Mouse (Mus musculus): ENCODE results near the gene Slc8b1. TPM values are rescaled to one million over a fixed set of nuclear protein-coding genes. Genes with fewer than 3 reads are reported as not detected.

Gene Slc8b1
- polyA plus RNA-seq, 1 experiment from 2014 or later = 3.1 TPM

DNA sequence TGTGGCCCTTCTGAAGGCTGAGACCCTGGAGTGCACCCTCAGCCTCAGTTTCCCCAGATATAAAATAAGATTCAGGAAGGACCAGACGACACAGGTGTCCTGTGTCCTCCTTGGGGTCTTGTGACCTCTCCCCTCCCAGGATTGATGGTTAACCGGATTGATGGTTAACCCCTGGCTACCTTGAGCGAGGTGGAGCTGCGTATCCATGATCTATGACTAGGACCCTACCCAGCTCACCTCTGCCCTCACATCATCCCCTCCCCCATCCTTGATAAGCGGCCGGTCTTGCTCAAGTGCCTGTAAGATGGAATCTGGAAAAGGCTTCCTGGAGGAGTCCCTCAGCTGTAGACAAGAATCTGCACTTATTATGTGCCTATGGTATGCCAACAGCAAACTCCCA is 42.1 kb upstream of the Slc8b1 start:
- Histone ChIP-seq H3K9me3 (ENCODE audit: control insufficient read depth, low read length) (peaks cover 5% of the 10 kb centered on the region; the same call in 1 of the 2 replicates), H3K27me3 (ENCODE audit: control insufficient read depth, insufficient read depth, low read length) (peaks cover 3% of the 10 kb centered on the region; the same call in 1 of the 2 replicates), H3K4me2 (ENCODE audit: low read length) (no peak overlapping the region), H3K4me3 (ENCODE audit: control insufficient read depth in 1 of 2, insufficient read depth in 1 of 2, low read depth in 1 of 2, low read length in 2 of 2) (no peak overlapping the region), H3K9ac (ENCODE audit: low read length) (no peak overlapping the region), H3K4me1 (ENCODE audit: control insufficient read depth in 2 of 2, insufficient read depth in 2 of 2, low read length in 2 of 2) (peaks cover 3 to 5% of the 10 kb centered on the region in 2 experiments; a peak in 1 of 4 replicates), H3K36me3 (ENCODE audit: control insufficient read depth, insufficient read depth, low read length) (no peaks in the 10 kb centered on the region), H3K27ac (replicated peaks in 1 of 2; ENCODE audit: control insufficient read depth in 1 of 2, insufficient read depth in 1 of 2, low read depth in 2 of 2, low read length in 2 of 2) (no peak overlapping the region)
- ATAC-seq (ENCODE audit: insufficient number of reproducible peaks, insufficient read depth, low FRiP score, low read depth) = no peak
- 68% methylated on average over 6 of the region's 6 CpGs for WGBS

DNA sequence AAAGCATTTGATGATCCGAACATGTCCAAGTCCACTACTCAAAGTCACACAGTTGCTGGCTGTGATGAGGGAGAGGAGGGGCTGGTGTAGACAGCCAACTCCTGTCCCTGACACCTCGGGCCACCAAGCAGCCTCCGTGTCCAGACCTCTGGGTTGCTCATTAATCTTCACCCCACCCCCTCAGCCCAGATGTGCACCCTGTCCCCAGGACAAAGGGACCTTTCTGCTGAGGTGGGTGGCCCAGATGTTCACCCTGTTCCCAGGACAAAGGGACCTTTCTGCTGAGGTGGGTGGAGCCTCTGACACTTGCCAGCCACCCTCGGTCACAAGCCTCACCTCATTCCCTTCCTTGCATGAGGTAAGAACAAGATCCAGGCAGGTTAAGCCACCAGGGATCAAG is 39.4 kb upstream of the Slc8b1 start:
- Histone ChIP-seq H3K4me2 (ENCODE audit: low read length) (no peak overlapping the region), H3K27ac (replicated peaks in 1 of 2; ENCODE audit: control insufficient read depth in 1 of 2, insufficient read depth in 1 of 2, low read depth in 2 of 2, low read length in 2 of 2) (no peak overlapping the region), H3K9me3 (ENCODE audit: control insufficient read depth, low read length) (no peaks in the 10 kb centered on the region), H3K27me3 (ENCODE audit: control insufficient read depth, insufficient read depth, low read length) (peaks cover 10% of the 10 kb centered on the region), H3K4me3 (ENCODE audit: control insufficient read depth in 1 of 2, insufficient read depth in 1 of 2, low read depth in 1 of 2, low read length in 2 of 2) (no peak overlapping the region), H3K36me3 (ENCODE audit: control insufficient read depth, insufficient read depth, low read length) (no peaks in the 10 kb centered on the region), H3K4me1 (ENCODE audit: control insufficient read depth in 2 of 2, insufficient read depth in 2 of 2, low read length in 2 of 2) (peaks cover 6 to 7% of the 10 kb centered on the region in 2 experiments; a peak in 2 of 4 replicates), H3K9ac (ENCODE audit: low read length) (no peak overlapping the region)
- no peak for ATAC-seq (ENCODE audit: insufficient number of reproducible peaks, insufficient read depth, low FRiP score, low read depth)
- whole genome bisulfite sequencing = 52% methylated on average over 4 of the region's 4 CpGs

DNA sequence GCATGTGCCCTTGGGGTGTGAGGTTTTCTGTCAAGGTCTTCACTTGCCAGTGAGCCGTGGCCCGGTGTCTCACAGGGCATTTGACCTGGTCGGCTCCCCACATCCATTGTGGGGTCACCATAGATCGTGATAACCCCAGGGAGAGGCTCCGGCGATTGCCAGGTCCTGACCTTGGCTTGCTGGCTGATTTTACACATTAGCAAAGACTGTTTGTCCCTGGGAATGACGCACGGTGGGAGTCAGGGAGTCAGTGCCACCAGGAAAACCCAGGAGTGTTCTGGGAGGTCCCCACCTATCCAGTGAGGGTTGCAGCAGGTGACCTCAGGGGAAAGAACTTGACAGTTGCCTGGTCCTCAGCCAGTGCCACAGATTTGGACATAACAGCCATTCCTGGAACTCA is 38.2 kb upstream of the Slc8b1 start, which contains the start of gene Sdsl:
Sdsl (minus strand) TSS at position 41 of the 400 bp plus-strand sequence.
- WGBS = 63% methylated on average over 8 of the region's 8 CpGs
- no peak within 1 kb of the TSS for H3K9ac ChIP-seq (ENCODE audit: low read length)
- H3K36me3 ChIP-seq (ENCODE audit: control insufficient read depth, insufficient read depth, low read length) = no peaks in the 10 kb centered on the region
- H3K4me3 ChIP-seq (ENCODE audit: control insufficient read depth in 1 of 2, insufficient read depth in 1 of 2, low read depth in 1 of 2, low read length in 2 of 2) = no peak within 1 kb of the TSS
- H3K27ac ChIP-seq (replicated peaks in 1 of 2; ENCODE audit: control insufficient read depth in 1 of 2, insufficient read depth in 1 of 2, low read depth in 2 of 2, low read length in 2 of 2) = no peak within 1 kb of the TSS
- H3K27me3 ChIP-seq (ENCODE audit: control insufficient read depth, insufficient read depth, low read length) = peaks cover 10% of the 10 kb centered on the region
- no peaks in the 10 kb centered on the region for H3K9me3 ChIP-seq (ENCODE audit: control insufficient read depth, low read length)
- no peak for ATAC-seq (ENCODE audit: insufficient number of reproducible peaks, insufficient read depth, low FRiP score, low read depth)
- H3K4me1 ChIP-seq (ENCODE audit: control insufficient read depth in 2 of 2, insufficient read depth in 2 of 2, low read length in 2 of 2) = peaks cover 2 to 4% of the 10 kb centered on the region in 2 experiments; a peak in 2 of 4 replicates
- H3K4me2 ChIP-seq (ENCODE audit: low read length) = no peak within 1 kb of the TSS

DNA sequence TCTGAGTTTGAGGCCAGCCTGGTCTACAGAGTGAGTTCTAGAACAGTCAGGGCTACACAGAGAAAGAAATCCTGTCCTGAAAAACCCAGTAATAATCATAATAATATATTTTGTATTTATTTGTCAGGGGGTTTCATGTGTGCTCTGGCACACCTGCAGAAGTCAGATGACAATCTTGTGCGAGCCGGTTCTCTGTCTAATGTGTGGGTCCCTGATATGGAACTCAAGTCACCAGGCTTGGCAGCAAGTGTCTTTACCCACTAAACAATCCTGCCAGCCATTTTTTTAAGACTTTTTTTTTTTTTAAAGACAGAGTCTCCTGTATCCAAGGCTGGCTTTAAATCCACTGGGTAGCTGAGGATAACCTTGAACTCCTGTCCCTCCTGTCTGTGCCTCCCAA is 37.6 kb upstream of the Slc8b1 start:
- Histone ChIP-seq H3K36me3 (ENCODE audit: control insufficient read depth, insufficient read depth, low read length) (no peaks in the 10 kb centered on the region), H3K4me3 (ENCODE audit: control insufficient read depth in 1 of 2, insufficient read depth in 1 of 2, low read depth in 1 of 2, low read length in 2 of 2) (no peak overlapping the region), H3K27me3 (ENCODE audit: control insufficient read depth, insufficient read depth, low read length) (peaks cover 10% of the 10 kb centered on the region), H3K4me2 (ENCODE audit: low read length) (no peak overlapping the region), H3K27ac (replicated peaks in 1 of 2; ENCODE audit: control insufficient read depth in 1 of 2, insufficient read depth in 1 of 2, low read depth in 2 of 2, low read length in 2 of 2) (no peak overlapping the region), H3K9me3 (ENCODE audit: control insufficient read depth, low read length) (no peaks in the 10 kb centered on the region), H3K4me1 (ENCODE audit: control insufficient read depth in 2 of 2, insufficient read depth in 2 of 2, low read length in 2 of 2) (peaks cover 2 to 4% of the 10 kb centered on the region in 2 experiments; a peak in 2 of 4 replicates), H3K9ac (ENCODE audit: low read length) (no peak overlapping the region)
- 91% methylated on average over 2 of the region's 2 CpGs for WGBS
- ATAC-seq (ENCODE audit: insufficient number of reproducible peaks, insufficient read depth, low FRiP score, low read depth) = no peak

DNA sequence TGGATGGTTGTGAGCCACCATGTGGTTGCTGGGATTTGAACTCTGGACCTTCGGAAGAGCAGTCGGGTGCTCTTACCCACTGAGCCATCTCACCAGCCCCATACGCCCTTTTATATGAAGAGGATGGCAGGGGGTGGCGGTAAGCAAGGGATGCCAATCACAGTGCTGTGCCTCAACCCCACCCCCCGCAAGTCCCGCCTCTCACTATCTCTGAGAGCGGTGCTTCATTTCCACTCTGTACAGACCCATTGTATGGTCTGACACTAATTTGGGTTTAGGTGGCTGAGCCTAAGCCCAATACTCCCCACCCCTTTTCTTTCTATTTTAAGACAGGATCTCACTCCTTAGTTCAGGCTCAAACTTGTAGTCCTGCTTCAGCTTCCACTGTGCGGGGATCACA is 35.1 kb upstream of the Slc8b1 start:
- Histone ChIP-seq H3K4me1 (ENCODE audit: control insufficient read depth in 2 of 2, insufficient read depth in 2 of 2, low read length in 2 of 2) (peaks cover 2 to 4% of the 10 kb centered on the region in 2 experiments; a peak in 2 of 4 replicates), H3K36me3 (ENCODE audit: control insufficient read depth, insufficient read depth, low read length) (no peaks in the 10 kb centered on the region), H3K4me3 (ENCODE audit: control insufficient read depth in 1 of 2, insufficient read depth in 1 of 2, low read depth in 1 of 2, low read length in 2 of 2) (no peak overlapping the region), H3K9me3 (ENCODE audit: control insufficient read depth, low read length) (no peaks in the 10 kb centered on the region), H3K27me3 (ENCODE audit: control insufficient read depth, insufficient read depth, low read length) (peaks cover 10% of the 10 kb centered on the region), H3K4me2 (ENCODE audit: low read length) (peak overlapping the region; percentile 49), H3K9ac (ENCODE audit: low read length) (0 out of 2 replicates have a peak overlapping the region, but pooled peaks have one; percentile 8), H3K27ac (replicated peaks in 1 of 2; ENCODE audit: control insufficient read depth in 1 of 2, insufficient read depth in 1 of 2, low read depth in 2 of 2, low read length in 2 of 2) (no peak overlapping the region)
- no peak for ATAC-seq (ENCODE audit: insufficient number of reproducible peaks, insufficient read depth, low FRiP score, low read depth)
- whole genome bisulfite sequencing = 58% methylated on average over 8 of the region's 8 CpGs

DNA sequence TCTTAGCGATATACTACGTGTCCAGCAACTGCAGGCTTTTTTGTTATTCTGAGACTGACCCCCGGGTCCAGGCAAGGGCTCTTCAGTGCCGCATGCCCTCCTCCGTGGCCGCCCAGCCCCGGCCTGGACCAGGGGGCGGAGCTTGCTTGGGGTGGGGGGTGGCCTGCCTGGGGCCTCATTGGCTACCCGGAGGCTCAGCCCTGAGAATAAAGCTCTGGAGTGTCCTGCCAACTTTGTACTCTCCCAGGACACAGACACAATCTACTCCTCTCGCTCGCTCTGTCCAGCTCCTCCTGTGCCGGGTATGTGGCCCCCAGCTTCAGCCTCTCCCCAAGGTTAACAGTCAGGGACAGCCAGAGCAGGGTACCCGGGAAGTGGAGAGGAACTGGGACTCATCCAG is 34.7 kb upstream of the Slc8b1 start, which contains the start of gene Sds:
Sds (plus strand) TSS at position 231 of the 400 bp plus-strand sequence.
- 0 out of 2 replicates have a peak within 1 kb of the TSS, but pooled peaks have one; percentile 8 for H3K9ac ChIP-seq (ENCODE audit: low read length)
- no peak for ATAC-seq (ENCODE audit: insufficient number of reproducible peaks, insufficient read depth, low FRiP score, low read depth)
- peaks cover 2 to 4% of the 10 kb centered on the region in 2 experiments; a peak in 2 of 4 replicates for H3K4me1 ChIP-seq (ENCODE audit: control insufficient read depth in 2 of 2, insufficient read depth in 2 of 2, low read length in 2 of 2)
- H3K4me2 ChIP-seq (ENCODE audit: low read length) = peak within 1 kb of the TSS; percentile 49
- H3K27ac ChIP-seq (replicated peaks in 1 of 2; ENCODE audit: control insufficient read depth in 1 of 2, insufficient read depth in 1 of 2, low read depth in 2 of 2, low read length in 2 of 2) = no peak within 1 kb of the TSS
- 10% methylated on average over 13 of the region's 13 CpGs for WGBS
- H3K36me3 ChIP-seq (ENCODE audit: control insufficient read depth, insufficient read depth, low read length) = no peaks in the 10 kb centered on the region
- peaks cover 10% of the 10 kb centered on the region for H3K27me3 ChIP-seq (ENCODE audit: control insufficient read depth, insufficient read depth, low read length)
- H3K4me3 ChIP-seq (ENCODE audit: control insufficient read depth in 1 of 2, insufficient read depth in 1 of 2, low read depth in 1 of 2, low read length in 2 of 2) = no peak within 1 kb of the TSS
- H3K9me3 ChIP-seq (ENCODE audit: control insufficient read depth, low read length) = no peaks in the 10 kb centered on the region

DNA sequence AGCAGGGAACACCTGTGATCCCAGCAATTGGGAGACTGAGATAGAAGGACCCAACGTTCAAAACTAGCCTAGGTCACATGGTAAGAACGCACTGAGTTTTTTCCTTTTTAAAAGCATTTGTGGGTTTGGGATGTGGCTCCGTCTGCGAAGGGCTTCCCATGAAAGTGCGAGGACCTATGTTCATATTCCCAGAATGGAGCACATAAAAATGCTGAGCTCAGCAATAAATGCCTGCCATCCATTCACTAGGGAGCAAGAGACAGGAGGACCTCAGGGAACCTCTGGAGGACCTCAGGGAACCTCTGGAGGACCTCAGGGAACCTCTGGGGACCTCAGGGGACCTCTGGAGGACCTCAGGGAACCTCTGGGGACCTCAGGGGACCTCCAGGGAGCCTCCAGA is 33.0 kb upstream of the Slc8b1 start:
- Histone ChIP-seq H3K36me3 (ENCODE audit: control insufficient read depth, insufficient read depth, low read length) (no peaks in the 10 kb centered on the region), H3K9me3 (ENCODE audit: control insufficient read depth, low read length) (no peaks in the 10 kb centered on the region), H3K4me1 (ENCODE audit: control insufficient read depth in 2 of 2, insufficient read depth in 2 of 2, low read length in 2 of 2) (peaks cover 2 to 4% of the 10 kb centered on the region in 2 experiments; a peak in 2 of 4 replicates), H3K4me3 (ENCODE audit: control insufficient read depth in 1 of 2, insufficient read depth in 1 of 2, low read depth in 1 of 2, low read length in 2 of 2) (no peak overlapping the region), H3K4me2 (ENCODE audit: low read length) (no peak overlapping the region), H3K27me3 (ENCODE audit: control insufficient read depth, insufficient read depth, low read length) (peaks cover 8% of the 10 kb centered on the region), H3K27ac (replicated peaks in 1 of 2; ENCODE audit: control insufficient read depth in 1 of 2, insufficient read depth in 1 of 2, low read depth in 2 of 2, low read length in 2 of 2) (no peak overlapping the region), H3K9ac (ENCODE audit: low read length) (no peak overlapping the region)
- ATAC-seq (ENCODE audit: insufficient number of reproducible peaks, insufficient read depth, low FRiP score, low read depth) = no peak
- WGBS = 87% methylated on average over 5 of the region's 5 CpGs

DNA sequence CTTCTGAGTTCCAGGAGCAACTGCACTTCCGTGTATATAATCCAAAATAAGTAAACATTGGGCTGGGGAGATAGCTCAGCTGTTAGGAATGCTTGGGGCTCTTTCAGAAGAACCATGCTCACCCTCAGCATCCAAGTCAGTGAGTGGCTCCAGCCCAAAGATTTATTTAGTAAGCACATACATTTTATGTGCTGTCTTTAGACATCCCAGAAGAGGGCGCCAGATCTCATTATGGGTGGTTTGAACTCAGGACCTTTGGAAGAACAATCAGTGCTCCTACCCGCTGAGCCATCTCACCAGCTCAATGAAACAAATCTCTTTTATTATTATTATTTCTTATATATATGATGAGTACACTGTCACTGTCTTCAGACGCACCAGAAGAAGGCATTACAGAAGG is 31.4 kb upstream of the Slc8b1 start:
- no peak for ATAC-seq (ENCODE audit: insufficient number of reproducible peaks, insufficient read depth, low FRiP score, low read depth)
- Histone ChIP-seq H3K27me3 (ENCODE audit: control insufficient read depth, insufficient read depth, low read length) (0 out of 2 replicates have a peak, but pooled peaks cover 3% of the 10 kb centered on the region), H3K27ac (replicated peaks in 1 of 2; ENCODE audit: control insufficient read depth in 1 of 2, insufficient read depth in 1 of 2, low read depth in 2 of 2, low read length in 2 of 2) (no peak overlapping the region), H3K4me2 (ENCODE audit: low read length) (no peak overlapping the region), H3K9ac (ENCODE audit: low read length) (no peak overlapping the region), H3K4me1 (ENCODE audit: control insufficient read depth in 2 of 2, insufficient read depth in 2 of 2, low read length in 2 of 2) (peaks cover 2 to 4% of the 10 kb centered on the region in 2 experiments; a peak in 2 of 4 replicates), H3K4me3 (ENCODE audit: control insufficient read depth in 1 of 2, insufficient read depth in 1 of 2, low read depth in 1 of 2, low read length in 2 of 2) (no peak overlapping the region), H3K36me3 (ENCODE audit: control insufficient read depth, insufficient read depth, low read length) (0 out of 2 replicates have a peak, but pooled peaks cover under 1% of the 10 kb centered on the region), H3K9me3 (ENCODE audit: control insufficient read depth, low read length) (no peaks in the 10 kb centered on the region)
- 60% methylated on average over 4 of the region's 4 CpGs for WGBS

Data from heart, embryonic 14.5 days (tissue).